15 mouse cellular contexts compared by ENCODE assay signal in the genomic region with DNA sequence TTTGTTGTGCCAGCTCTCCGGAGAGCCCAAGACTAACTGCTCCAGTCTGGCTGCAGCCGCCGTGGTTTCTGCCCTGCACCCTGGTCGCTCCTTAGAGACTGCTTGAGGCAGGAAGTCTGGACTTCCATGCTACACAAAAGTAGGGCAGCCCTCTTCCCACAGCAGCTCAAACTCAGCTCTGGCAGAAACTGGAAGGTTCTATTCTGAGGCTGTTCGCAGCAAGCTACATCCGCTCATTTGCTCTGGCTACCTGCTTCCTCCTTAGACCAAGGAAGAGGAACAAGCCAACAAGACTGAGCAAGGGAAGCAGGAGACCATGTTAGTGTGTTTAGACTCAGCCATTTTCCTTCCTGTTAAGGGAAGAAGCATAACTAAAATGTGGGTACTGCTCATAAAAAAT. TPM values are rescaled to one million over a fixed set of nuclear protein-coding genes. Genes with fewer than 3 reads are reported as not detected.
DNase-seq lines count a peak whose midpoint lies in the region; ATAC-seq and TF ChIP-seq lines count a peak whose summit lies in the region.
"Had no signal": no experiment of that assay in that cellular context is flagged by ENCODE, and none has a peak within 500 bp of the region (broad histone marks: within the 10 kb centered on the region; RNA-seq: fewer than 3 reads in every experiment).

No protein-coding gene starts in this region.

- intact Hi-C loops in heart, postnatal 10 days (cut with DNase I), result no loop called here

- DNase-seq in layer of hippocampus, adult 11-12 months (ENCODE audit: low spot score), result peak; percentile 33
- no peak for DNase-seq in layer of hippocampus, adult 9-10 months (ENCODE audit: low spot score)
- peak; percentile 21 to 23 for DNase-seq in heart, postnatal 10 days
- DNase-seq in adipocyte (ENCODE audit: low spot score), result no peak
- DNase-seq in kidney, adult 9 months, result no peak
- DNase-seq: cerebellum, postnatal 14 days; kidney, adult 18-20 months; lung, postnatal 10 days had no signal

- H3K4me1 ChIP-seq in cortical plate, adult 2 months (ENCODE audit: control insufficient read depth, insufficient read depth, low read length), result peaks cover 3% of the 10 kb centered on the region; the same call in 1 of the 2 replicates
- H3K4me1 ChIP-seq: forebrain, embryonic 12.5 days; neural tube, embryonic 13.5 days; stomach, embryonic 15.5 days had no signal

- H3K4me3 ChIP-seq in cortical plate, adult 2 months (ENCODE audit: insufficient read depth, low read length), result no peak overlapping the region
- H3K4me3 ChIP-seq: forebrain, embryonic 12.5 days; neural tube, embryonic 13.5 days; stomach, embryonic 15.5 days had no signal

- peak overlapping the region; percentile 58 for H3K27ac ChIP-seq in cortical plate, adult 2 months (ENCODE audit: insufficient read depth, low read length)
- H3K27ac ChIP-seq: forebrain, embryonic 12.5 days; hindbrain, embryonic 14.5 days; neural tube, embryonic 13.5 days; stomach, embryonic 15.5 days had no signal

- TF ChIP-seq POLR2A in cortical plate, adult 2 months (IDR thresholded peaks at IDR 0.05; ENCODE audit: extremely low read depth, insufficient read depth, low read length), result no peak

- no peak for TF ChIP-seq CTCF in cortical plate, adult 2 months (IDR thresholded peaks at IDR 0.05; ENCODE audit: extremely low read depth, insufficient read depth, low read length)

- peak; percentile 61; the same call in 1 of the 2 replicates for ATAC-seq in megakaryocyte progenitor cell, adult 5-6 weeks (replicated peaks; ENCODE audit: poor library complexity)
- ATAC-seq: midbrain, embryonic 16.5 days had no signal

RNA-seq across cellular contexts. Expression of gene Ccnb2, which starts 54.4 kb away (rescaled TPM):
- polyA plus RNA-seq in cortical plate, adult 2 months (2012; rRNA removed), result 1.8 and 2.4 TPM in 2 replicates
- 10 to 100 TPM; 22.0 to 22.2 TPM for total RNA-seq in heart, postnatal 10 days (2021)
- 117 and 125 TPM in 2 replicates for total RNA-seq in megakaryocyte progenitor cell, adult 5-6 weeks (2015)
- 73.8 and 86.8 TPM in 2 replicates for total RNA-seq in megakaryocyte progenitor cell, adult 5-6 weeks (2017)

Comparison
In these comparisons a context has a peak if more than half of its experiments do, and no peak if none do; other contexts are left out.
1. DNase-seq: peak in layer of hippocampus, adult 11-12 months (single experiment) and heart, postnatal 10 days (2 of 2); none in layer of hippocampus, adult 9-10 months (single experiment), adipocyte (single experiment) and kidney, adult 9 months (single experiment).